ENCODE assay signal across 27 mouse cellular contexts in genomic region chr11:58377273-58377672, GRCm38 (mm10). TPM values are rescaled to one million over a fixed set of nuclear protein-coding genes. Genes with fewer than 3 reads are reported as not detected.
A peak's percentile ranks its signal among the peaks of the same experiment; 100 is the strongest.
DNase-seq lines count a peak whose midpoint lies in the region; ATAC-seq and TF ChIP-seq lines count a peak whose summit lies in the region.
"Had no signal": no experiment of that assay in that cellular context is flagged by ENCODE, and none has a peak within 500 bp of the region (broad histone marks: within the 10 kb centered on the region; RNA-seq: fewer than 3 reads in every experiment).

No protein-coding gene starts in this region.

- no peaks in the 10 kb centered on the region for H3K9me3 ChIP-seq in stomach, embryonic 16.5 days (replicated peaks; ENCODE audit: control insufficient read depth, low read length)
- H3K9me3 ChIP-seq in stomach, postnatal 0 days (ENCODE audit: control insufficient read depth, low read length): no peaks in the 10 kb centered on the region
- no peaks in the 10 kb centered on the region for H3K9me3 ChIP-seq in intestine, embryonic 16.5 days (ENCODE audit: control insufficient read depth, low read length)
- H3K9me3 ChIP-seq: embryonic facial prominence, embryonic 10.5 days; embryonic facial prominence, embryonic 12.5 days; forebrain, embryonic 13.5 days; forebrain, embryonic 15.5 days; G1E had no signal

- no peaks in the 10 kb centered on the region for H3K27me3 ChIP-seq in stomach, embryonic 16.5 days (ENCODE audit: control insufficient read depth, insufficient read depth, low read length)
- H3K27me3 ChIP-seq in stomach, postnatal 0 days (ENCODE audit: control insufficient read depth, insufficient read depth, low read length): no peaks in the 10 kb centered on the region
- H3K27me3 ChIP-seq in intestine, embryonic 16.5 days (replicated peaks; ENCODE audit: control insufficient read depth, insufficient read depth, low read length): no peaks in the 10 kb centered on the region
- H3K27me3 ChIP-seq in small intestine, adult 2 months (ENCODE audit: control insufficient read depth, insufficient read depth, low read length): no peaks in the 10 kb centered on the region
- H3K27me3 ChIP-seq: embryonic facial prominence, embryonic 12.5 days; forebrain, embryonic 13.5 days; forebrain, embryonic 15.5 days; Patski had no signal

- no peak for DNase-seq in stomach, postnatal 0 days (ENCODE audit: low spot score)
- no peak for DNase-seq in urinary bladder, adult 2 months (ENCODE audit: low spot score)
- DNase-seq in thymus, postnatal 14 days: no peak
- DNase-seq: adrenal gland, adult 8-10 months; adrenal gland, postnatal 25 days; B cell, adult 2 months; cerebellum, adult 11-12 months; cerebellum, adult 2 months; cerebellum, adult 9-10 months; cerebellum, postnatal 10 days; cerebellum, postnatal 25 days; forebrain, postnatal 0 days had no signal

- ATAC-seq in stomach, embryonic 16.5 days (ENCODE audit: insufficient read depth, low FRiP score): peak; percentile 48; the same call in 1 of the 2 replicates
- ATAC-seq in stomach, postnatal 0 days (ENCODE audit: low FRiP score, low TSS enrichment): no peak
- ATAC-seq in intestine, embryonic 16.5 days: peak; percentile 87
- ATAC-seq: activated CD4-positive, CD25-positive, alpha-beta regulatory T cell, adult 4 months; CD4-positive, CD25-positive, alpha-beta regulatory T cell, adult 4 months; forebrain, embryonic 13.5 days; forebrain, embryonic 15.5 days; forebrain, postnatal 0 days; Patski had no signal

- TF ChIP-seq POLR2A in small intestine, adult 2 months (IDR thresholded peaks at IDR 0.05; ENCODE audit: low read depth, low read length): no peak

- no peak overlapping the region for H3K9ac ChIP-seq in stomach, embryonic 16.5 days (ENCODE audit: low read length)
- no peak overlapping the region for H3K9ac ChIP-seq in stomach, postnatal 0 days (ENCODE audit: low read length)
- H3K9ac ChIP-seq in intestine, embryonic 16.5 days (ENCODE audit: low read depth, low read length): no peak overlapping the region
- H3K9ac ChIP-seq: embryonic facial prominence, embryonic 12.5 days; forebrain, embryonic 13.5 days; forebrain, embryonic 15.5 days; forebrain, postnatal 0 days had no signal

- WGBS in stomach, embryonic 16.5 days: 68% methylated on average over 2 of the region's 2 CpGs
- WGBS in stomach, postnatal 0 days: 63% methylated on average over 2 of the region's 2 CpGs
- 58% methylated on average over 2 of the region's 2 CpGs for WGBS in intestine, embryonic 16.5 days
- WGBS in small intestine, adult 2 months: 24% methylated on average over 2 of the region's 2 CpGs

- H3K4me3 ChIP-seq in stomach, embryonic 16.5 days (replicated peaks; ENCODE audit: low read length): no peak overlapping the region
- H3K4me3 ChIP-seq in stomach, postnatal 0 days (ENCODE audit: low read depth, low read length): no peak overlapping the region
- no peak overlapping the region for H3K4me3 ChIP-seq in intestine, embryonic 16.5 days (ENCODE audit: low read length)
- H3K4me3 ChIP-seq in small intestine, adult 2 months (ENCODE audit: low read depth, low read length): no peak overlapping the region
- H3K4me3 ChIP-seq: embryonic facial prominence, embryonic 10.5 days; embryonic facial prominence, embryonic 12.5 days; forebrain, embryonic 13.5 days; forebrain, embryonic 15.5 days had no signal

- H3K27ac ChIP-seq in stomach, embryonic 16.5 days (ENCODE audit: low read length): no peak overlapping the region
- H3K27ac ChIP-seq in stomach, postnatal 0 days (replicated peaks): no peak overlapping the region
- H3K27ac ChIP-seq in intestine, embryonic 16.5 days (ENCODE audit: low read length): peak overlapping the region; percentile 88
- H3K27ac ChIP-seq in small intestine, adult 2 months (ENCODE audit: insufficient read depth, low read depth, low read length): peak overlapping the region; percentile 81
- H3K27ac ChIP-seq: embryonic facial prominence, embryonic 10.5 days; embryonic facial prominence, embryonic 12.5 days; forebrain, embryonic 13.5 days; forebrain, embryonic 15.5 days had no signal

- no peak for TF ChIP-seq CTCF in stomach, postnatal 0 days (IDR thresholded peaks at IDR 0.05; ENCODE audit: low read depth)
- TF ChIP-seq CTCF in small intestine, adult 2 months (IDR thresholded peaks at IDR 0.05; ENCODE audit: extremely low read depth, insufficient read length, insufficient replicate concordance, low read depth, low read length): no peak

- no peaks in the 10 kb centered on the region for H3K36me3 ChIP-seq in stomach, embryonic 16.5 days (ENCODE audit: control insufficient read depth, insufficient read depth, low read length)
- H3K36me3 ChIP-seq in stomach, postnatal 0 days (ENCODE audit: control insufficient read depth, insufficient read depth, low read length): no peaks in the 10 kb centered on the region
- H3K36me3 ChIP-seq in intestine, embryonic 16.5 days (ENCODE audit: control insufficient read depth, insufficient read depth, low read length): no peaks in the 10 kb centered on the region
- H3K36me3 ChIP-seq in small intestine, adult 2 months (ENCODE audit: control insufficient read depth, insufficient read depth, low read length): peaks cover 10% of the 10 kb centered on the region
- H3K36me3 ChIP-seq: embryonic facial prominence, embryonic 10.5 days; embryonic facial prominence, embryonic 12.5 days; forebrain, embryonic 15.5 days; G1E had no signal

- H3K4me1 ChIP-seq in stomach, embryonic 16.5 days (ENCODE audit: control insufficient read depth, insufficient read depth, low read length): no peaks in the 10 kb centered on the region
- H3K4me1 ChIP-seq in stomach, postnatal 0 days (replicated peaks; ENCODE audit: control insufficient read depth, insufficient read depth): no peaks in the 10 kb centered on the region
- peaks cover 7% of the 10 kb centered on the region for H3K4me1 ChIP-seq in intestine, embryonic 16.5 days (ENCODE audit: control insufficient read depth, insufficient read depth, low read length)
- H3K4me1 ChIP-seq in small intestine, adult 2 months (ENCODE audit: control insufficient read depth, insufficient read depth, insufficient read length, low read length): peaks cover 20% of the 10 kb centered on the region
- H3K4me1 ChIP-seq: embryonic facial prominence, embryonic 10.5 days; embryonic facial prominence, embryonic 12.5 days; forebrain, embryonic 13.5 days; forebrain, embryonic 15.5 days had no signal

- no peak overlapping the region for H3K4me2 ChIP-seq in stomach, embryonic 16.5 days (ENCODE audit: low read depth, low read length)
- H3K4me2 ChIP-seq in stomach, postnatal 0 days (replicated peaks; ENCODE audit: low read depth): no peak overlapping the region
- 0 out of 2 replicates have a peak overlapping the region, but pooled peaks have one; percentile 43 for H3K4me2 ChIP-seq in intestine, embryonic 16.5 days (ENCODE audit: low read depth, low read length)
- H3K4me2 ChIP-seq: embryonic facial prominence, embryonic 12.5 days; forebrain, embryonic 13.5 days; forebrain, embryonic 15.5 days had no signal

- no peak for TF ChIP-seq EP300 in stomach, postnatal 0 days (optimal IDR thresholded peaks at IDR 0.05)

RNA-seq across cellular contexts. Expression of gene Lypd8, which starts 1.6 kb away (rescaled TPM):
- 213 and 226 TPM in 2 replicates for polyA plus RNA-seq in stomach, embryonic 16.5 days (2015; fragmentation: Nextera tagmentation; extraction: Ambion mirVana)
- polyA plus RNA-seq in stomach, postnatal 0 days (2015; fragmentation: Nextera tagmentation; extraction: Ambion mirVana): 1,014 and 1,152 TPM in 2 replicates
- 1,405 and 1,451 TPM in 2 replicates for polyA plus RNA-seq in intestine, embryonic 16.5 days (2015; fragmentation: Nextera tagmentation; extraction: Ambion mirVana)
- polyA plus RNA-seq in small intestine, adult 2 months (2012; rRNA removed): 1,520 and 2,382 TPM in 2 replicates
- polyA plus RNA-seq in urinary bladder, adult 2 months (2012; rRNA removed): 1.8 TPM in 2 replicates
- polyA plus RNA-seq: activated CD4-positive, CD25-positive, alpha-beta regulatory T cell, adult 4 months; CD4-positive, CD25-positive, alpha-beta regulatory T cell, adult 4 months; embryonic facial prominence, embryonic 10.5 days; embryonic facial prominence, embryonic 12.5 days; embryonic facial prominence, embryonic 14.5 days; forebrain, embryonic 11.5 days; forebrain, postnatal 0 days; Patski had no signal

RNA-seq across cellular contexts. Expression of gene 1810065E05Rik, which starts 43.6 kb away (rescaled TPM):
- not detected in 2 replicates for polyA plus RNA-seq in stomach, embryonic 16.5 days (2015; fragmentation: Nextera tagmentation; extraction: Ambion mirVana)
- polyA plus RNA-seq in stomach, postnatal 0 days (2015; fragmentation: Nextera tagmentation; extraction: Ambion mirVana): 1.6 and 3.3 TPM in 2 replicates
- polyA plus RNA-seq in intestine, embryonic 16.5 days (2015; fragmentation: Nextera tagmentation; extraction: Ambion mirVana): 0.15 and 0.20 TPM in 2 replicates
- polyA plus RNA-seq in small intestine, adult 2 months (2012; rRNA removed): 0.63 and 1.0 TPM in 2 replicates
- 0.07 TPM in 1 of 2 replicates, not detected in the other for polyA plus RNA-seq in urinary bladder, adult 2 months (2012; rRNA removed)
- polyA plus RNA-seq: activated CD4-positive, CD25-positive, alpha-beta regulatory T cell, adult 4 months; brain, embryonic 14.5 days; CD4-positive, CD25-positive, alpha-beta regulatory T cell, adult 4 months; cerebellum, adult 2 months; cortical plate, adult 2 months; embryonic facial prominence, embryonic 10.5 days; embryonic facial prominence, embryonic 12.5 days; embryonic facial prominence, embryonic 14.5 days; forebrain, embryonic 11.5 days; forebrain, embryonic 13.5 days; forebrain, embryonic 15.5 days; forebrain, postnatal 0 days; G1E had no signal

RNA-seq across cellular contexts. Expression of gene Sh3bp5l, which starts 46.7 kb away (rescaled TPM):
- polyA plus RNA-seq in stomach, embryonic 16.5 days (2015; fragmentation: Nextera tagmentation; extraction: Ambion mirVana): 29.8 and 37.1 TPM in 2 replicates
- 33.6 and 34.1 TPM in 2 replicates for polyA plus RNA-seq in stomach, postnatal 0 days (2015; fragmentation: Nextera tagmentation; extraction: Ambion mirVana)
- polyA plus RNA-seq in intestine, embryonic 16.5 days (2015; fragmentation: Nextera tagmentation; extraction: Ambion mirVana): 28.3 TPM in 2 replicates
- 14.9 and 22.7 TPM in 2 replicates for polyA plus RNA-seq in small intestine, adult 2 months (2012; rRNA removed)
- 22.0 and 23.9 TPM in 2 replicates for polyA plus RNA-seq in urinary bladder, adult 2 months (2012; rRNA removed)

RNA-seq across cellular contexts. Expression of gene Zfp672, which starts 47.1 kb away (rescaled TPM):
- 44.8 and 52.1 TPM in 2 replicates for polyA plus RNA-seq in stomach, embryonic 16.5 days (2015; fragmentation: Nextera tagmentation; extraction: Ambion mirVana)
- 76.0 and 78.4 TPM in 2 replicates for polyA plus RNA-seq in stomach, postnatal 0 days (2015; fragmentation: Nextera tagmentation; extraction: Ambion mirVana)
- polyA plus RNA-seq in intestine, embryonic 16.5 days (2015; fragmentation: Nextera tagmentation; extraction: Ambion mirVana): 35.4 and 35.5 TPM in 2 replicates
- 17.5 and 17.8 TPM in 2 replicates for polyA plus RNA-seq in small intestine, adult 2 months (2012; rRNA removed)
- polyA plus RNA-seq in urinary bladder, adult 2 months (2012; rRNA removed): 43.2 and 48.6 TPM in 2 replicates

RNA-seq across cellular contexts. Expression of gene Gm12253, which starts 55.1 kb away (rescaled TPM):
- not detected in 2 replicates for polyA plus RNA-seq in stomach, embryonic 16.5 days (2015; fragmentation: Nextera tagmentation; extraction: Ambion mirVana)
- polyA plus RNA-seq in stomach, postnatal 0 days (2015; fragmentation: Nextera tagmentation; extraction: Ambion mirVana): not detected in 2 replicates
- polyA plus RNA-seq in intestine, embryonic 16.5 days (2015; fragmentation: Nextera tagmentation; extraction: Ambion mirVana): not detected in 2 replicates
- polyA plus RNA-seq in small intestine, adult 2 months (2012; rRNA removed): not detected in 2 replicates
- polyA plus RNA-seq in urinary bladder, adult 2 months (2012; rRNA removed): not detected in 2 replicates
- polyA plus RNA-seq: activated CD4-positive, CD25-positive, alpha-beta regulatory T cell, adult 4 months; brain, embryonic 14.5 days; CD4-positive, CD25-positive, alpha-beta regulatory T cell, adult 4 months; cerebellum, adult 2 months; cortical plate, adult 2 months; embryonic facial prominence, embryonic 10.5 days; embryonic facial prominence, embryonic 12.5 days; embryonic facial prominence, embryonic 14.5 days; forebrain, embryonic 11.5 days; forebrain, embryonic 13.5 days; forebrain, embryonic 15.5 days; forebrain, postnatal 0 days; G1E had no signal

Comparison
In these comparisons a context has a peak if more than half of its experiments do, and no peak if none do; other contexts are left out.
1. H3K27ac ChIP-seq: peak in intestine, embryonic 16.5 days (single experiment) and small intestine, adult 2 months (single experiment); none in stomach, embryonic 16.5 days (single experiment) and stomach, postnatal 0 days (single experiment).
2. RNA of gene Lypd8, which starts 1.6 kb away (polyA plus RNA-seq): 1,520 to 2,382 TPM in small intestine, adult 2 months, 1,405 to 1,451 TPM in intestine, embryonic 16.5 days, 1,014 to 1,152 TPM in stomach, postnatal 0 days and 213 to 226 TPM in stomach, embryonic 16.5 days; 1.8 TPM in urinary bladder, adult 2 months; every median in the first group is over 10 times any median in the second.